Mouse (Mus musculus) erythroblast, adult 5-6 weeks (primary cell): ENCODE measurements around the gene Rbp3. TPM values are rescaled to one million over a fixed set of nuclear protein-coding genes. Genes with fewer than 3 reads are reported as not detected.

Source experiments
- ATAC-seq: replicated peaks from 2 replicates; pipeline ENCODE4 v1.8.0; 2016; ENCODE audit warnings: moderate number of reproducible peaks, mild to moderate bottlenecking, moderate TSS enrichment, inconsistent platforms; ENCODE audit not compliant: poor library complexity, low FRiP score, severe bottlenecking
- total RNA-seq, 2 experiments: library from RNA; stranded (forward) in 1 of 2; stranded (reverse) in 1 of 2; fragments of 150-400 nt in 1 of 2; fragments of 200-764, 138-1000 nt in 1 of 2; gene quantifications; 2 replicates each; pipeline versions ENCODE4 v1.2.3 to v1.2.4; 2015 to 2017; ENCODE audit warnings: low replicate concordance in 2 of 2

The Rbp3 gene
- total RNA-seq, 2 experiments from 2014 or later, result not detected

- ATAC-seq, result no peak
These were observed 11.9 kb downstream of the Rbp3 start for GRCm38 (mm10) chr14:33965675-33966074.

- ATAC-seq, result no peak
These were observed 18.9 kb downstream of the Rbp3 start for GRCm38 (mm10) chr14:33972679-33973078.

- ATAC-seq, result no peak
These were observed 20.9 kb downstream of the Rbp3 start for GRCm38 (mm10) chr14:33974752-33975151.

- no peak for ATAC-seq
These were observed 23.9 kb downstream of the Rbp3 start for GRCm38 (mm10) chr14:33977748-33978147.

- no peak for ATAC-seq
These were observed 24.8 kb downstream of the Rbp3 start, which contains the start of gene Zfp488 for GRCm38 (mm10) chr14:33978604-33979059. Gene Zfp488 (minus strand): TSS chr14:33978764.

GRCm38 (mm10) chr14:33989201-33989600 is 35.4 kb downstream of the Rbp3 start:
- ATAC-seq, result no peak

- no peak for ATAC-seq
These were observed 38.2 kb downstream of the Rbp3 start for GRCm38 (mm10) chr14:33991971-33992370.

- ATAC-seq, result no peak
These were observed 39.2 kb downstream of the Rbp3 start for GRCm38 (mm10) chr14:33993051-33993450.

GRCm38 (mm10) chr14:33993521-33994289 is 39.9 kb downstream of the Rbp3 start:
- no peak for ATAC-seq

GRCm38 (mm10) chr14:33997427-33997826 is 43.6 kb downstream of the Rbp3 start:
- ATAC-seq, result no peak

GRCm38 (mm10) chr14:34000076-34000475 is 46.3 kb downstream of the Rbp3 start:
- ATAC-seq, result no peak

- no peak for ATAC-seq
These were observed 47.6 kb downstream of the Rbp3 start for GRCm38 (mm10) chr14:34001445-34001844.

- ATAC-seq, result no peak
These were observed 48.6 kb downstream of the Rbp3 start for GRCm38 (mm10) chr14:34002358-34002757.

Other genes with a start within 250 kb of the Rbp3 start
- not detected in 2 replicates for gene Gdf10, start 30.4 kb upstream of the Rbp3 start, total RNA-seq (2015; ENCODE audit: low replicate concordance)
- gene Gdf10, start 30.4 kb upstream of the Rbp3 start, total RNA-seq (2017; ENCODE audit: low replicate concordance), result not detected in 2 replicates
- not detected in 2 replicates for gene Gdf2, start 13.0 kb upstream of the Rbp3 start, total RNA-seq (2015; ENCODE audit: low replicate concordance)
- gene Gdf2, start 13.0 kb upstream of the Rbp3 start, total RNA-seq (2017; ENCODE audit: low replicate concordance), result not detected in 2 replicates
- gene Zfp488, start 24.8 kb downstream of the Rbp3 start, total RNA-seq (2015; ENCODE audit: low replicate concordance), result not detected in 2 replicates
- gene Zfp488, start 24.8 kb downstream of the Rbp3 start, total RNA-seq (2017; ENCODE audit: low replicate concordance), result 0.14 TPM in 1 of 2 replicates, not detected in the other
- not detected in 2 replicates for gene Gm30083, start 61.2 kb downstream of the Rbp3 start, total RNA-seq (2015; ENCODE audit: low replicate concordance)
- not detected in 2 replicates for gene Gm30083, start 61.2 kb downstream of the Rbp3 start, total RNA-seq (2017; ENCODE audit: low replicate concordance)
- not detected in 2 replicates for gene Gm5460, start 62.8 kb downstream of the Rbp3 start, total RNA-seq (2015; ENCODE audit: low replicate concordance)
- not detected in 2 replicates for gene Gm5460, start 62.8 kb downstream of the Rbp3 start, total RNA-seq (2017; ENCODE audit: low replicate concordance)
- gene Antxrl, start 98.7 kb downstream of the Rbp3 start, total RNA-seq (2015; ENCODE audit: low replicate concordance), result not detected in 2 replicates
- not detected in 2 replicates for gene Antxrl, start 98.7 kb downstream of the Rbp3 start, total RNA-seq (2017; ENCODE audit: low replicate concordance)
- gene Anxa8, start 132.0 kb downstream of the Rbp3 start, total RNA-seq (2015; ENCODE audit: low replicate concordance), result not detected in 2 replicates
- not detected in 2 replicates for gene Anxa8, start 132.0 kb downstream of the Rbp3 start, total RNA-seq (2017; ENCODE audit: low replicate concordance)
- gene A630023A22Rik, start 148.8 kb downstream of the Rbp3 start, total RNA-seq (2015; ENCODE audit: low replicate concordance), result not detected in 2 replicates
- not detected in 2 replicates for gene A630023A22Rik, start 148.8 kb downstream of the Rbp3 start, total RNA-seq (2017; ENCODE audit: low replicate concordance)
- gene Npy4r, start 198.5 kb downstream of the Rbp3 start, total RNA-seq (2015; ENCODE audit: low replicate concordance), result not detected in 2 replicates
- not detected in 2 replicates for gene Npy4r, start 198.5 kb downstream of the Rbp3 start, total RNA-seq (2017; ENCODE audit: low replicate concordance)
- not detected in 2 replicates for gene Gprin2, start 247.7 kb downstream of the Rbp3 start, total RNA-seq (2015; ENCODE audit: low replicate concordance)
- not detected in 2 replicates for gene Gprin2, start 247.7 kb downstream of the Rbp3 start, total RNA-seq (2017; ENCODE audit: low replicate concordance)